ENCODE assay signal across 20 mouse cellular contexts in the genomic region with DNA sequence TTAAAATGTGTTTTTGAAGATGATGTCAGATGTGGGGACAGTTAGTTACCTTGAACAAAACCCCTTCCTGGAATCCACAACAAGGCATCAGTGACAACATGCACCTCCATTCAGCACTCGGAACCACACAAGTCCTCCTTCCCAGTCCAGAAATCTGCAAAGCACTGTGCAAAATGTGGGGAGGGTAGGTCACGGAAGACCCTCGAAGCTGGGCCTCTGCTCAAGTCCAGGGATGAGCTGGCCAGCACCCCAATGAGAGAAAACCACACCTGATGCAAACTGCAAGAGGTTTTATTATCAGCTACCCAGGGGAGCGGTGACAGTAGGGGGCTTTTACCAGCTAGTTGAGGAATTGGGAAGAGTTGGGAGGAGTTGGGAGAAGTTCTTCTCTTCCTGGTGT. TPM values are rescaled to one million over a fixed set of nuclear protein-coding genes. Genes with fewer than 3 reads are reported as not detected.
DNase-seq lines count a peak whose midpoint lies in the region; ATAC-seq and TF ChIP-seq lines count a peak whose summit lies in the region.
"Had no signal": no experiment of that assay in that cellular context is flagged by ENCODE, and none has a peak within 500 bp of the region (broad histone marks: within the 10 kb centered on the region; RNA-seq: fewer than 3 reads in every experiment).

No protein-coding gene starts in this region.

- no peak overlapping the region for H3K4me3 ChIP-seq in liver, embryonic 11.5 days (ENCODE audit: low read depth, low read length)
- no peak overlapping the region for H3K4me3 ChIP-seq in testis, adult 2 months (ENCODE audit: control insufficient read depth, low read depth, low read length)
- H3K4me3 ChIP-seq: forebrain, embryonic 10.5 days; forebrain, embryonic 13.5 days; hindbrain, embryonic 12.5 days; hindbrain, embryonic 15.5 days had no signal

- no peak overlapping the region for H3K4me2 ChIP-seq in liver, embryonic 11.5 days
- H3K4me2 ChIP-seq: forebrain, embryonic 13.5 days; hindbrain, embryonic 12.5 days; hindbrain, embryonic 15.5 days had no signal

- no peak for TF ChIP-seq CTCF in testis, adult 2 months (IDR thresholded peaks at IDR 0.05; ENCODE audit: control insufficient read depth, insufficient read depth, insufficient replicate concordance, low read depth, low read length)

- H3K4me1 ChIP-seq in liver, embryonic 11.5 days (replicated peaks; ENCODE audit: control insufficient read depth, insufficient read depth, low read length): peaks cover 34% of the 10 kb centered on the region
- no peaks in the 10 kb centered on the region for H3K4me1 ChIP-seq in testis, adult 2 months (ENCODE audit: control insufficient read depth, insufficient read depth, low read length)
- H3K4me1 ChIP-seq: forebrain, embryonic 13.5 days; hindbrain, embryonic 12.5 days; hindbrain, embryonic 15.5 days had no signal

- no peaks in the 10 kb centered on the region for H3K9me3 ChIP-seq in liver, embryonic 11.5 days (ENCODE audit: control insufficient read depth, low read length)
- H3K9me3 ChIP-seq: forebrain, embryonic 10.5 days; forebrain, embryonic 13.5 days; hindbrain, embryonic 12.5 days; hindbrain, embryonic 15.5 days had no signal

- 71% methylated on average over 4 of the region's 4 CpGs for WGBS in liver, embryonic 11.5 days

- H3K27me3 ChIP-seq in liver, embryonic 11.5 days (replicated peaks; ENCODE audit: control insufficient read depth, insufficient read depth, low read length): no peaks in the 10 kb centered on the region
- H3K27me3 ChIP-seq in testis, adult 2 months (ENCODE audit: control insufficient read depth, insufficient read depth, low read length): no peaks in the 10 kb centered on the region
- H3K27me3 ChIP-seq: forebrain, embryonic 13.5 days; hindbrain, embryonic 12.5 days; hindbrain, embryonic 15.5 days had no signal

- no peak overlapping the region for H3K27ac ChIP-seq in liver, embryonic 11.5 days (ENCODE audit: low read depth, low read length)
- H3K27ac ChIP-seq in testis, adult 2 months (ENCODE audit: control insufficient read depth, insufficient read depth, low read depth, low read length): peak overlapping the region; percentile 44
- H3K27ac ChIP-seq: forebrain, embryonic 10.5 days; forebrain, embryonic 13.5 days; hindbrain, embryonic 12.5 days; hindbrain, embryonic 15.5 days had no signal

- TF ChIP-seq POLR2A in testis, adult 2 months (IDR thresholded peaks at IDR 0.05; ENCODE audit: control insufficient read depth, low read depth, low read length): no peak

- peak overlapping the region; percentile 20; the same call in 1 of the 2 replicates for H3K9ac ChIP-seq in liver, embryonic 11.5 days (ENCODE audit: low read depth, low read length)
- H3K9ac ChIP-seq: forebrain, embryonic 13.5 days; hindbrain, embryonic 12.5 days; hindbrain, embryonic 15.5 days had no signal

- no peak for ATAC-seq in liver, embryonic 11.5 days (replicated peaks; ENCODE audit: low FRiP score)
- ATAC-seq: activated CD4-positive, CD25-positive, alpha-beta regulatory T cell, adult 4 months; CD4-positive, CD25-positive, alpha-beta regulatory T cell, adult 4 months; forebrain, embryonic 13.5 days; forebrain, embryonic 16.5 days had no signal

- H3K36me3 ChIP-seq in liver, embryonic 11.5 days (ENCODE audit: control insufficient read depth, insufficient read depth, low read length): no peaks in the 10 kb centered on the region
- H3K36me3 ChIP-seq in testis, adult 2 months (ENCODE audit: control insufficient read depth, insufficient read depth, low read length): no peaks in the 10 kb centered on the region
- H3K36me3 ChIP-seq: forebrain, embryonic 10.5 days; hindbrain, embryonic 12.5 days; hindbrain, embryonic 15.5 days had no signal

- peak; percentile 15 for DNase-seq in liver, embryonic 11.5 days (ENCODE audit: low spot score)
- no peak for DNase-seq in liver
- DNase-seq in testis, postnatal 14 days (ENCODE audit: low spot score): no peak
- peak; percentile 36 for DNase-seq in testis, postnatal 10 days (ENCODE audit: low spot score)
- no peak for DNase-seq in cerebellum, adult 11-12 months
- DNase-seq: adrenal gland, adult 8-10 months; adrenal gland, postnatal 25 days; cerebellum, adult 18-20 months; cerebellum, adult 9-10 months; cerebellum, postnatal 14 days; gastrocnemius, postnatal 10 days; gastrocnemius, postnatal 36 days had no signal

RNA-seq across cellular contexts. Expression of a gene that starts 7.7 kb away (rescaled TPM):
- polyA plus RNA-seq in liver, embryonic 11.5 days (2014; fragmentation: Nextera tagmentation; extraction: Ambion mirVana): 113 and 121 TPM in 2 replicates
- polyA plus RNA-seq in testis, adult 2 months (2012; rRNA removed): 32.6 and 35.4 TPM in 2 replicates

RNA-seq across cellular contexts. Expression of a gene that starts 28.9 kb away (rescaled TPM):
- polyA plus RNA-seq in liver, embryonic 11.5 days (2014; fragmentation: Nextera tagmentation; extraction: Ambion mirVana): 472 and 478 TPM in 2 replicates
- 329 and 331 TPM in 2 replicates for polyA plus RNA-seq in testis, adult 2 months (2012; rRNA removed)

RNA-seq across cellular contexts. Expression of a gene that starts 29.0 kb away (rescaled TPM):
- polyA plus RNA-seq in liver, embryonic 11.5 days (2014; fragmentation: Nextera tagmentation; extraction: Ambion mirVana): 215 and 236 TPM in 2 replicates
- 28.7 and 29.7 TPM in 2 replicates for polyA plus RNA-seq in testis, adult 2 months (2012; rRNA removed)

Comparison
In these comparisons a context has a peak if more than half of its experiments do, and no peak if none do; other contexts are left out.
1. DNase-seq: peak in liver, embryonic 11.5 days (single experiment) and testis, postnatal 10 days (single experiment); none in liver (single experiment), testis, postnatal 14 days (single experiment) and cerebellum, adult 11-12 months (single experiment).